Comparison of ENCODE assay signal across 8 mouse cellular contexts in the genomic region with DNA sequence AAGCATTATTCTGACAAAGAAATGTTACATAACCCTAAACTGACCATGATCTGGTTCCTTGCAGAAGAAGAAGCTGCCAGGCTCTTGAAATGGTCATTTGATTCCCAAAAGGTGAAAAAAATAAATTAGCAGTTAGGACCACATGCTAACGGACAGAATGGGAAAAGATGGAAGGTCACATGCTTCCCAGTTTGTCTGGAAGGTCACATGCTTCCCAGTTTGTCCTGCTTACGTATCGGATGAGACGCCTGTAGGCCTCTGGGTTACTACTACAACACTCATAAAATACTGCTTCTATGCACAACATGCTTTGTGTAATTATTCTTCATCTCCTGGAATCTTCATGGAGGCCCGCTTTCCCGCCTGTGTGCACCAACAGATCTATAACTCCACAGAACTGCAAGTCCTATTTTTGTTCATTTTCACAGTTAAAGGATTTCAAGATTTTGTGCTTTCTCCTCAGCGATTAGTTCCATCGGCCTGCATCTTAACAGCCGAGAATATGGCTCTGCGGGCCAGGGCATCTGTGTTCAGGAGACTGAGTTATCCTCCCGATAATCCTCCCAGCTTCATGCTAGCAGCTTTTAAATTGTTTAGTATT. TPM values are rescaled to one million over a fixed set of nuclear protein-coding genes. Genes with fewer than 3 reads are reported as not detected.
A peak's percentile ranks its signal among the peaks of the same experiment; 100 is the strongest.
DNase-seq lines count a peak whose midpoint lies in the region; ATAC-seq and TF ChIP-seq lines count a peak whose summit lies in the region.

No protein-coding gene starts in this region.

- no peak overlapping the region for H3K4me3 ChIP-seq in kidney, adult 2 months (ENCODE audit: insufficient read depth, low read depth, low read length)
- peak overlapping the region; percentile 68 for H3K4me3 ChIP-seq in forebrain, embryonic 13.5 days
- H3K4me3 ChIP-seq in kidney, embryonic 15.5 days (replicated peaks), result peak overlapping the region; percentile 83
- peak overlapping the region; percentile 84 for H3K4me3 ChIP-seq in midbrain, embryonic 16.5 days (ENCODE audit: low read depth, low read length)

- DNase-seq in kidney, adult 2 months, result peak; percentile 25
- no peak for DNase-seq in kidney, postnatal 14 days
- DNase-seq in MN1 (ENCODE audit: low spot score), result peak; percentile 64
- no peak for DNase-seq in natural killer cell, adult 2 months (ENCODE audit: low spot score in 2 of 2)
- DNase-seq in gastrocnemius, adult 8-10 months (ENCODE audit: low spot score in 2 of 2), result no peak

- peak overlapping the region; percentile 73 for H3K4me2 ChIP-seq in forebrain, embryonic 13.5 days
- peak overlapping the region; percentile 70 for H3K4me2 ChIP-seq in kidney, embryonic 15.5 days
- H3K4me2 ChIP-seq in midbrain, embryonic 16.5 days (ENCODE audit: low read length), result peak overlapping the region; percentile 75

- WGBS in kidney, adult 2 months, result 47% methylated on average over 11 of the region's 11 CpGs
- 36% methylated on average over 11 of the region's 11 CpGs for WGBS in forebrain, embryonic 13.5 days
- 34% methylated on average over 11 of the region's 11 CpGs for WGBS in kidney, embryonic 15.5 days
- WGBS in midbrain, embryonic 16.5 days, result 18% methylated on average over 11 of the region's 11 CpGs

- H3K4me1 ChIP-seq in kidney, adult 2 months (ENCODE audit: control insufficient read depth, insufficient read depth, low read length), result peaks cover 5% of the 10 kb centered on the region; the same call in 1 of the 2 replicates
- H3K4me1 ChIP-seq in forebrain, embryonic 13.5 days, result peaks cover 44% of the 10 kb centered on the region
- H3K4me1 ChIP-seq in kidney, embryonic 15.5 days, result peaks cover 45% of the 10 kb centered on the region
- H3K4me1 ChIP-seq in midbrain, embryonic 16.5 days (ENCODE audit: control insufficient read depth, insufficient read depth, low read length), result peaks cover 36% of the 10 kb centered on the region

- H3K9me3 ChIP-seq in forebrain, embryonic 13.5 days (replicated peaks), result no peaks in the 10 kb centered on the region
- no peaks in the 10 kb centered on the region for H3K9me3 ChIP-seq in kidney, embryonic 15.5 days (replicated peaks)
- H3K9me3 ChIP-seq in midbrain, embryonic 16.5 days (replicated peaks; ENCODE audit: control insufficient read depth, low read length, poor library complexity, severe bottlenecking), result no peaks in the 10 kb centered on the region

- H3K9ac ChIP-seq in forebrain, embryonic 13.5 days, result peak overlapping the region; percentile 78
- peak overlapping the region; percentile 56 for H3K9ac ChIP-seq in kidney, embryonic 15.5 days
- peak overlapping the region; percentile 73 for H3K9ac ChIP-seq in midbrain, embryonic 16.5 days (ENCODE audit: low read depth, low read length)

- H3K27me3 ChIP-seq in kidney, adult 2 months (replicated peaks; ENCODE audit: control insufficient read depth, insufficient read depth, low read length), result no peaks in the 10 kb centered on the region
- H3K27me3 ChIP-seq in forebrain, embryonic 13.5 days, result no peaks in the 10 kb centered on the region
- H3K27me3 ChIP-seq in kidney, embryonic 15.5 days, result no peaks in the 10 kb centered on the region
- no peaks in the 10 kb centered on the region for H3K27me3 ChIP-seq in midbrain, embryonic 16.5 days (ENCODE audit: control insufficient read depth, insufficient read depth, low read depth, low read length)

- no peak for TF ChIP-seq CTCF in kidney, adult 2 months (conservative IDR thresholded peaks at IDR 0.05; ENCODE audit: insufficient read depth, insufficient read length, low read depth, low read length)

- TF ChIP-seq POLR2A in kidney, adult 2 months (IDR thresholded peaks at IDR 0.05; ENCODE audit: low read depth, low read length), result no peak

- peak overlapping the region; percentile 96 for H3K27ac ChIP-seq in kidney, adult 2 months (ENCODE audit: insufficient read depth, low read depth, low read length)
- peak overlapping the region; percentile 98 for H3K27ac ChIP-seq in forebrain, embryonic 13.5 days
- H3K27ac ChIP-seq in kidney, embryonic 15.5 days, result peak overlapping the region; percentile 98
- H3K27ac ChIP-seq in midbrain, embryonic 16.5 days (ENCODE audit: low read length), result peak overlapping the region; percentile 99

- no peak for ATAC-seq in forebrain, embryonic 13.5 days
- ATAC-seq in kidney, embryonic 15.5 days (replicated peaks; ENCODE audit: low FRiP score), result no peak
- ATAC-seq in midbrain, embryonic 16.5 days, result peak; percentile 12; the same call in 1 of the 2 replicates

- no peaks in the 10 kb centered on the region for H3K36me3 ChIP-seq in kidney, adult 2 months (ENCODE audit: control insufficient read depth, insufficient read depth, low read length)
- no peaks in the 10 kb centered on the region for H3K36me3 ChIP-seq in forebrain, embryonic 13.5 days (ENCODE audit: poor library complexity, severe bottlenecking)
- no peaks in the 10 kb centered on the region for H3K36me3 ChIP-seq in kidney, embryonic 15.5 days
- no peaks in the 10 kb centered on the region for H3K36me3 ChIP-seq in midbrain, embryonic 16.5 days (ENCODE audit: control insufficient read depth, insufficient read depth, low read length)

RNA-seq across cellular contexts. Expression of gene Sde2, which starts 1.1 kb away (rescaled TPM):
- 6.2 and 8.4 TPM in 2 replicates for polyA plus RNA-seq in kidney, adult 2 months (2012; rRNA removed)
- polyA plus RNA-seq in forebrain, embryonic 13.5 days (2015; fragmentation: Nextera tagmentation; extraction: Ambion mirVana), result 32.7 and 33.8 TPM in 2 replicates
- 37.0 and 38.7 TPM in 2 replicates for polyA plus RNA-seq in kidney, embryonic 15.5 days (2015; fragmentation: Nextera tagmentation; extraction: Ambion mirVana)
- 32.1 and 32.9 TPM in 2 replicates for polyA plus RNA-seq in midbrain, embryonic 16.5 days (2015; fragmentation: Nextera tagmentation; extraction: Ambion mirVana)
- 1 to 10 TPM; 6.8 to 8.4 (median 7.6) TPM for total RNA-seq in gastrocnemius, adult 8-10 months (2022)

RNA-seq across cellular contexts. Expression of gene H3f3a, which starts 36.1 kb away (rescaled TPM):
- 324 and 348 TPM in 2 replicates for polyA plus RNA-seq in kidney, adult 2 months (2012; rRNA removed)
- polyA plus RNA-seq in forebrain, embryonic 13.5 days (2015; fragmentation: Nextera tagmentation; extraction: Ambion mirVana), result 4,035 and 4,414 TPM in 2 replicates
- polyA plus RNA-seq in kidney, embryonic 15.5 days (2015; fragmentation: Nextera tagmentation; extraction: Ambion mirVana), result 2,677 and 2,753 TPM in 2 replicates
- polyA plus RNA-seq in midbrain, embryonic 16.5 days (2015; fragmentation: Nextera tagmentation; extraction: Ambion mirVana), result 2,888 and 3,200 TPM in 2 replicates
- 100 to 1,000 TPM; 274 to 310 (median 289) TPM for total RNA-seq in gastrocnemius, adult 8-10 months (2022)

RNA-seq across cellular contexts. Expression of gene Lefty2, which starts 43.1 kb away (rescaled TPM):
- not detected in 2 replicates for polyA plus RNA-seq in kidney, adult 2 months (2012; rRNA removed)
- polyA plus RNA-seq in forebrain, embryonic 13.5 days (2015; fragmentation: Nextera tagmentation; extraction: Ambion mirVana), result 0.41 and 0.94 TPM in 2 replicates
- 0.12 TPM in 1 of 2 replicates, not detected in the other for polyA plus RNA-seq in kidney, embryonic 15.5 days (2015; fragmentation: Nextera tagmentation; extraction: Ambion mirVana)
- 4.7 and 5.0 TPM in 2 replicates for polyA plus RNA-seq in midbrain, embryonic 16.5 days (2015; fragmentation: Nextera tagmentation; extraction: Ambion mirVana)
- not detected for total RNA-seq in gastrocnemius, adult 8-10 months (2022)

RNA-seq across cellular contexts. Expression of gene Pycr2, which starts 54.3 kb away (rescaled TPM):
- polyA plus RNA-seq in kidney, adult 2 months (2012; rRNA removed), result 20.9 and 24.1 TPM in 2 replicates
- 90.6 and 101 TPM in 2 replicates for polyA plus RNA-seq in forebrain, embryonic 13.5 days (2015; fragmentation: Nextera tagmentation; extraction: Ambion mirVana)
- 96.2 and 103 TPM in 2 replicates for polyA plus RNA-seq in kidney, embryonic 15.5 days (2015; fragmentation: Nextera tagmentation; extraction: Ambion mirVana)
- 68.3 and 71.7 TPM in 2 replicates for polyA plus RNA-seq in midbrain, embryonic 16.5 days (2015; fragmentation: Nextera tagmentation; extraction: Ambion mirVana)
- total RNA-seq in gastrocnemius, adult 8-10 months (2022), result 10 to 100 TPM in 3 of 4 experiments, 1 to 10 TPM in 1; 9.3 to 11.4 (median 10.8) TPM

Comparison
In these comparisons a context has a peak if more than half of its experiments do, and no peak if none do; other contexts are left out.
1. DNase-seq: peak in kidney, adult 2 months (single experiment) and MN1 (single experiment); none in kidney, postnatal 14 days (single experiment), natural killer cell, adult 2 months (0 of 2) and gastrocnemius, adult 8-10 months (0 of 2).
2. Peak in every context shown above with its lines, with median percentiles within 50 percentile points of each other: H3K27ac ChIP-seq, H3K4me2 ChIP-seq and H3K9ac ChIP-seq.